Mouse (Mus musculus): Measurements from ENCODE around the gene Atxn1l. TPM values are rescaled to one million over a fixed set of nuclear protein-coding genes. Genes with fewer than 3 reads are reported as not detected.

Atxn1l gene
- polyA plus RNA-seq, 2 experiments: 9.6 to 16.2 TPM

DNA sequence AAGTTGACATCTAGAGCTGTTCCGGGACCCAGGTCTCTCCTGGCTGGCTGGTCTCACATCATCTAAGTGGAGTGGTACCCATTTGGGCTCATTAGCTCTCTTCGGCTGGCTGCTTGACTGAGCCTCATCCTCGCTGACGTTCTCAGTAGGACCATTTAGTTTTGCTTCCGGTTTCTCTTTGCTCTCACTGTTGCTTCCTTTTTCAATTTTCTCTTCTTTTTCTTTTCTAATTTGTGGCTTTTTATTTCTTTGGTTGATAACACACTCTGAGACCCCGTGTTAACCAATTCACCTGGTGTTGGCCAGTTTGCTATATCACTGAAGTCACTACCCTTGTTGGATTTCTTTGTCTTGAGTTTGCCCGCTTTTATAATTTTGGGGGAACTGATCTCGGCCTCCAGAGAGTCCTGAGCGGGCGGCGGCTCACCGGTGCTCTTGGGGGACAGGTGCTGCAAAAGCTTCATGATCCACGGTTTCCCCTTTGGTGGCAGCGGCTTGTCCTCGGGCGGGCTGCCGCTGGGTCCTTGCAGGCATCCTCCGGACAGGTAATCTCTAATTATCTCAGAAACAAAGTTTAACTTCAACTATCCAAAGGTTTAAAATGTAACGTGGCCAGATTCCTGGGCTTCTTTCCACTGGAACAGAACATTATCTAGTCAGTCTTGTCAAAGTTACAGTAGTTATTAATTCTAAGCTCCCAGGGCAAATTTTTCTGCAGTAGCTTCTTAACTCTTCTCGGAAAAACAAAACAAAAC lies 14.4 kb upstream of the Atxn1l start:
- H3K4me2 ChIP-seq (replicated peaks; ENCODE audit: low read depth, low read length, severe bottlenecking): no peak overlapping the region
- no peak for TF ChIP-seq POLR2A (IDR thresholded peaks at IDR 0.05; ENCODE audit: borderline replicate concordance, extremely low read depth, insufficient read depth, insufficient read length)
- H3K36me3 ChIP-seq (ENCODE audit: control insufficient read depth, insufficient read depth, low read length): no peaks in the 10 kb centered on the region
- no peaks in the 10 kb centered on the region for H3K27me3 ChIP-seq (ENCODE audit: control insufficient read depth, insufficient read depth, low read length)
- no peak overlapping the region for H3K4me3 ChIP-seq (replicated peaks; ENCODE audit: low read length)
- H3K9ac ChIP-seq (ENCODE audit: low read depth, low read length, severe bottlenecking): no peak overlapping the region
- 86% methylated on average over 20 of the region's 20 CpGs for WGBS
- no peaks in the 10 kb centered on the region for H3K9me3 ChIP-seq (ENCODE audit: control insufficient read depth, low read length)
- ATAC-seq (ENCODE audit: low FRiP score, low read depth) (no peak), DNase-seq (ENCODE audit: low spot score) (no peak)
- H3K27ac ChIP-seq (replicated peaks; ENCODE audit: low read depth, low read length): no peak overlapping the region
- H3K4me1 ChIP-seq (ENCODE audit: control insufficient read depth, insufficient read depth, low read length): no peaks in the 10 kb centered on the region

DNA sequence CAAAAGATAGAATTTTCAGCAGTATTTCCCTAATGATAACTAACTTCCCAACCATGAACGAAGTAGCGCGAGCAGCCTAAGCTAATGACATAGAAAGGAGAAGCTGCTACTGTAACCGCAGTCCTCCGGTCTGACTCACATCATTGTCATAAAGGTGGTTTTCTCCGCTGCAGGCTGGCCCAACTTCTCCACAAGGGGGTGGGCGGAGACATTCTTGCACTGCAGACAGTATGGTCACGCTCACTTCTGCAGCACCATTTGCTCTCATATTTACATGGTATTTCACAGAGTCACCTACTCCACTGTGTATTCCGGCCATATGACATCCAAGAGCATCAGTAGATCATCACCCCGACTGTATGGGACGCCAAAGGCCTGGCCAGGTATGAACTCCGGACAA lies 13.2 kb upstream of the Atxn1l start:
- no peak overlapping the region for H3K4me2 ChIP-seq (replicated peaks; ENCODE audit: low read depth, low read length, severe bottlenecking)
- DNase-seq (ENCODE audit: low spot score) (peak; percentile 19), ATAC-seq (ENCODE audit: low FRiP score, low read depth) (no peak)
- H3K36me3 ChIP-seq (ENCODE audit: control insufficient read depth, insufficient read depth, low read length): no peaks in the 10 kb centered on the region
- no peaks in the 10 kb centered on the region for H3K27me3 ChIP-seq (ENCODE audit: control insufficient read depth, insufficient read depth, low read length)
- no peak overlapping the region for H3K4me3 ChIP-seq (replicated peaks; ENCODE audit: low read length)
- H3K9me3 ChIP-seq (ENCODE audit: control insufficient read depth, low read length): no peaks in the 10 kb centered on the region
- no peak overlapping the region for H3K27ac ChIP-seq (replicated peaks; ENCODE audit: low read depth, low read length)
- no peaks in the 10 kb centered on the region for H3K4me1 ChIP-seq (ENCODE audit: control insufficient read depth, insufficient read depth, low read length)
- WGBS: 74% methylated on average over 12 of the region's 12 CpGs
- TF ChIP-seq POLR2A (IDR thresholded peaks at IDR 0.05; ENCODE audit: borderline replicate concordance, extremely low read depth, insufficient read depth, insufficient read length): no peak
- H3K9ac ChIP-seq (ENCODE audit: low read depth, low read length, severe bottlenecking): no peak overlapping the region

DNA sequence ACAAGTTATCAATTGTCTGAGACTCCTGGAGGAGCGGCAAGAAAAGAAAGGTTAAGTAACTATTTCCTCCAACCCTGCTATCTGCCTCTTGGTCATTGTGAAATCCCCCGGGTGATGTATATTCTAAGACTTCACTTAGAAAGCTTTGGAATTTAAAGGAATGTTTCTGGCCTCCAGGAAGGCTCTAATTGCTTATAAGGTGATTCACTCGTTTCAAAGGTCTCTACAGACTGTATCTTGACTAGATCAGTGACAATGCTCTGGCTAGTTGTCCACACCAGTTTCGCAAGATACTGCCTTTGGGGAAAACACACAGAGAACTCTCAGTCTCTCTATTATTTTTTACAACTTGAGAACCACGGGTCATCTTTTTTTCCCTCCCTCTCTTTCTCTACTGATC lies 12.7 kb upstream of the Atxn1l start:
- DNase-seq (ENCODE audit: low spot score) (no peak), ATAC-seq (ENCODE audit: low FRiP score, low read depth) (no peak)
- no peak overlapping the region for H3K4me2 ChIP-seq (replicated peaks; ENCODE audit: low read depth, low read length, severe bottlenecking)
- H3K9ac ChIP-seq (ENCODE audit: low read depth, low read length, severe bottlenecking): no peak overlapping the region
- no peak overlapping the region for H3K27ac ChIP-seq (replicated peaks; ENCODE audit: low read depth, low read length)
- no peak overlapping the region for H3K4me3 ChIP-seq (replicated peaks; ENCODE audit: low read length)
- H3K4me1 ChIP-seq (ENCODE audit: control insufficient read depth, insufficient read depth, low read length): no peaks in the 10 kb centered on the region
- no peaks in the 10 kb centered on the region for H3K27me3 ChIP-seq (ENCODE audit: control insufficient read depth, insufficient read depth, low read length)
- H3K36me3 ChIP-seq (ENCODE audit: control insufficient read depth, insufficient read depth, low read length): no peaks in the 10 kb centered on the region
- no peaks in the 10 kb centered on the region for H3K9me3 ChIP-seq (ENCODE audit: control insufficient read depth, low read length)
- WGBS: 50% methylated on average over 5 of the region's 5 CpGs
- TF ChIP-seq POLR2A (IDR thresholded peaks at IDR 0.05; ENCODE audit: borderline replicate concordance, extremely low read depth, insufficient read depth, insufficient read length): no peak

DNA sequence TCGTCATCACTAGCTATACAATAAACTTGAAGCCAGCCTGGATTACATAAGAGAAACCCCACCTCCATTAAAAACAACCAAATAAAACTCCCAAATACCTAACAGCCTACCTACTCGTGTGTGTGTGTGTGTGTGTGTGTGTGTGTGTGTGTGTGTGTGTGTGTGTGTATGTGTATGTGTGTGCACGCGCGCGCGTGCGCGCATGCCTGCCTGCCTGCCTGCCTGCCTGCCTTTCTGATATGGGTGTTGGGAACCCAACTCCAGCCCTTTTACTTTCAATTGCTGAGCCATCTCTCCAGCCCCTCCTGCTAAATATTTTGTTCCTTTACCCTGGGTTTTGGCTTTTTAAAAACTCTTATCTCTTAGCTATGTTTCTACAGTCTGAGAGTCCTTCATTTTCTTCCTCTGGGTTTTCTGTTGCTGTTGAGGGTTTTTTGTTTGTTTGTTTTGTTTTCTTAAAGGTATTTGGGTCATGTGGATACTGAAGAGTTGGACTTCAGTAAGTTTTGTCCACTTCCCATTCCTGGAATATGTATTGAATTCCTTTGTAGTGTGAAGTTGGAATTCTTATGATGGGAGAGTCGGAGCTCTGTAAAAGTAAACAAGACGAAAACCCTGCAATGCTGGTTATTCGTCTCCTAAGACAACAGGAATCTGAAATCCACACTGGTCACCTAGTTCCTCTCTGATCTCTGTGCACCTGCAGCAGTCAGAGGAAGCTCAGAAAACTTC lies 10.1 kb upstream of the Atxn1l start:
- Histone ChIP-seq H3K36me3 (ENCODE audit: control insufficient read depth, insufficient read depth, low read length) (no peaks in the 10 kb centered on the region), H3K27me3 (ENCODE audit: control insufficient read depth, insufficient read depth, low read length) (no peaks in the 10 kb centered on the region), H3K4me2 (replicated peaks; ENCODE audit: low read depth, low read length, severe bottlenecking) (no peak overlapping the region), H3K4me3 (replicated peaks; ENCODE audit: low read length) (no peak overlapping the region), H3K9me3 (ENCODE audit: control insufficient read depth, low read length) (no peaks in the 10 kb centered on the region), H3K27ac (replicated peaks; ENCODE audit: low read depth, low read length) (no peak overlapping the region), H3K9ac (ENCODE audit: low read depth, low read length, severe bottlenecking) (no peak overlapping the region), H3K4me1 (ENCODE audit: control insufficient read depth, insufficient read depth, low read length) (no peaks in the 10 kb centered on the region)
- ATAC-seq (ENCODE audit: low FRiP score, low read depth) (no peak), DNase-seq (ENCODE audit: low spot score) (no peak)
- 76% methylated on average over 5 of the region's 12 CpGs for WGBS
- TF ChIP-seq POLR2A (IDR thresholded peaks at IDR 0.05; ENCODE audit: borderline replicate concordance, extremely low read depth, insufficient read depth, insufficient read length): no peak

DNA sequence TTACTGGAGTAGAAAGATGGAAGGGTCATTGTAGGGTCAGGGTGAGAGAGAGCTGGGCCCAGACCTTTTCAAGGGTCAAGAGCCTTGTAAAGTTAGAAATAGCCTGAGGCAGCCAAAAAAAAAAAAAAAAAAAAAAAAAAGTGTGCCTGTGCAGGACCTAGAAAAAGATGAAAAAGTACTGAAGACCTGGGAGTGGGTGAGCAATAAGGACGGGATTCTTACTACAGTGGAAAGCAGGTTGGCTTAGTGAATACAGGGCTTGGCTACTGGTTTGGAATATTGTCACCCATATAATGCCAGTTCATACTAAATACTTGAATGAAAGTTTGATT lies 476 bp upstream of the Atxn1l start:
- Histone ChIP-seq H3K27me3 (ENCODE audit: control insufficient read depth, insufficient read depth, low read length) (no peaks in the 10 kb centered on the region), H3K4me1 (ENCODE audit: control insufficient read depth, insufficient read depth, low read length) (peaks cover 7% of the 10 kb centered on the region), H3K4me2 (replicated peaks; ENCODE audit: low read depth, low read length, severe bottlenecking) (peak overlapping the region; percentile 82), H3K4me3 (replicated peaks; ENCODE audit: low read length) (peak overlapping the region; percentile 99), H3K27ac (replicated peaks; ENCODE audit: low read depth, low read length) (no peak overlapping the region), H3K9ac (ENCODE audit: low read depth, low read length, severe bottlenecking) (peak overlapping the region; percentile 97), H3K9me3 (ENCODE audit: control insufficient read depth, low read length) (no peaks in the 10 kb centered on the region), H3K36me3 (ENCODE audit: control insufficient read depth, insufficient read depth, low read length) (peaks cover 16% of the 10 kb centered on the region)
- 67% methylated on average over 1 of the region's 1 CpGs for WGBS
- no peak for TF ChIP-seq POLR2A (IDR thresholded peaks at IDR 0.05; ENCODE audit: borderline replicate concordance, extremely low read depth, insufficient read depth, insufficient read length)
- ATAC-seq (ENCODE audit: low FRiP score, low read depth) (no peak), DNase-seq (ENCODE audit: low spot score) (no peak)

Data from limb, embryonic 14.5 days (tissue).